Mouse (Mus musculus) ES-Bruce4 (cell line): ENCODE results near the gene Scamp5. TPM values are rescaled to one million over a fixed set of nuclear protein-coding genes. Genes with fewer than 3 reads are reported as not detected.
A peak's percentile ranks its signal among the peaks of the same experiment; 100 is the strongest.
"Not testable (repeated sequence)": the region's sequence is repeated elsewhere in the genome, so short reads cannot be mapped to it uniquely, and the experiment has no call there.

Experiments used
- H3K27ac ChIP-seq: 2 replicates; pipeline ENCODE4 v1.5.1; 2012; ENCODE audit warnings: low read length, inconsistent platforms; ENCODE audit not compliant: insufficient read depth
- H3K27me3 ChIP-seq: 2 replicates; pipeline ENCODE4 v1.6.1; 2012; ENCODE audit warnings: mild to moderate bottlenecking, low read length, inconsistent platforms; ENCODE audit not compliant: control insufficient read depth, poor library complexity, insufficient read depth, severe bottlenecking
- H3K36me3 ChIP-seq: 2 replicates; pipeline ENCODE4 v1.6.1; 2012; ENCODE audit warnings: inconsistent platforms, mild to moderate bottlenecking, low read length, moderate library complexity; ENCODE audit not compliant: control insufficient read depth, poor library complexity, insufficient read depth, severe bottlenecking
- H3K4me1 ChIP-seq: one replicate; pipeline ENCODE4 v1.8.1; 2011; ENCODE audit warnings: low read length; ENCODE audit not compliant: control insufficient read depth, insufficient read depth
- H3K4me3 ChIP-seq: 2 replicates; pipeline ENCODE4 v1.5.1; 2011; ENCODE audit warnings: low read depth, mild to moderate bottlenecking, low read length
- H3K9ac ChIP-seq: 2 replicates; pipeline ENCODE4 v1.6.1; 2012; ENCODE audit warnings: low read depth, mild to moderate bottlenecking, inconsistent platforms; ENCODE audit not compliant: poor library complexity, severe bottlenecking
- H3K9me3 ChIP-seq: replicated peaks from 2 replicates; pipeline ENCODE4 v1.6.1; 2012; ENCODE audit warnings: mild to moderate bottlenecking, low read length, inconsistent platforms; ENCODE audit not compliant: control insufficient read depth, poor library complexity, insufficient read depth, severe bottlenecking
- CTCF ChIP-seq: IDR thresholded peaks from one replicate; pipeline ENCODE4 v1.8.1; 2011; ENCODE audit warnings: low read depth, low read length
- EP300 ChIP-seq: IDR thresholded peaks from 2 replicates; pipeline ENCODE4 v1.6.1; 2011; ENCODE audit warnings: low read depth, low read length; ENCODE audit not compliant: insufficient read depth
- POLR2A ChIP-seq: IDR thresholded peaks from one replicate; pipeline ENCODE4 v1.8.1; 2011; ENCODE audit warnings: low read length; ENCODE audit not compliant: insufficient read depth
- polyA plus RNA-seq: library from polyadenylated mRNA; stranded (reverse); fragments of >200 nt; gene quantifications from 2 replicates; pipeline ENCODE4 v1.2.4, GENCODE M21; 2011; ENCODE audit warnings: low read depth; ENCODE audit not compliant: missing spikeins, insufficient read depth, insufficient read length

The Scamp5 gene
- polyA plus RNA-seq, 1 experiment = 31.1 TPM

DNA sequence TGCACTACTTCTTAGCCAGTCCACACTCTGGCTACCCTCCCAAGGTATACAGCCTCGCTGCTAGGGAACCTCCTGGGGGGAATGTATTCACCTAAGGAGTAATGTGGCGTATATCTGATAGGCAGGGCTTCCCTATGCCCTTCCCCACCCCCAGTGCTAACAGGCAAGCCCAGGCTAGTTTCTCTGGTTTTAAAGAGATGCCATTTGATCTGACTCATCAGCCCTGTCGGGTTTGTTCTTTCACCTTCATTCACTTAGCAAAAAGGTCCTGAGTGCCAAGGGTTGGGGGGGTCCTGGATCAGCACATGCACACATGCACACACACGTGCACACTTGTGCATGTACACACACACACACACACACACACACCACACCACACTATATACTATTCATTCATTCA, 39.9 kb downstream of the Scamp5 start:
- Histone ChIP-seq H3K4me3 (no peak overlapping the region), H3K9ac (peak overlapping the region; percentile 51), H3K27ac (peak overlapping the region; percentile 91), H3K27me3 (no peaks in the 10 kb centered on the region), H3K4me1 (peaks cover 12% of the 10 kb centered on the region), H3K9me3 (no peaks in the 10 kb centered on the region), H3K36me3 (no peaks in the 10 kb centered on the region)
- TF ChIP-seq CTCF (no peak), EP300 (peak; percentile 93), POLR2A (no peak)

DNA sequence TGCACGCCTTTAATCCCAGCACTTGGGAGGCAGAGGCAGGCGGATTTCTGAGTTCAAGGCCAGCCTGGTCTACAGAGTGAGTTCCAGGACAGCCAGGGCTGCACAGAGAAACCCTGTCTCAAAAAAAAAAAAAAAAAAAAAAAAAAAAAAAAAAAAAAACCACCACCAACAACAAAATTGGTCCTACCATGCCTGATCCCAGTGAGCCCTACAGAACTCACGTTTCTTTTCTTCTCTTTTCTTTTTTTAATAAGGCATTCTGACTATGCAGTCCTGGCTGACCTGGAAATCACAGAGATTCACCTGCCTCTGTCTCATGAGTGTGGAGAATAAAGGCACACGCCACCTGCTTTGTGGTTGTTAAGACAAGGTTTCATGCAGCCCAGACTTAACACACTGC, 40.7 kb downstream of the Scamp5 start:
- not testable (repeated sequence) for H3K9me3 ChIP-seq, H3K4me1 ChIP-seq, H3K36me3 ChIP-seq, H3K27me3 ChIP-seq, H3K4me3 ChIP-seq
- H3K9ac ChIP-seq = peak overlapping the region; percentile 51
- peak overlapping the region; percentile 91 for H3K27ac ChIP-seq

DNA sequence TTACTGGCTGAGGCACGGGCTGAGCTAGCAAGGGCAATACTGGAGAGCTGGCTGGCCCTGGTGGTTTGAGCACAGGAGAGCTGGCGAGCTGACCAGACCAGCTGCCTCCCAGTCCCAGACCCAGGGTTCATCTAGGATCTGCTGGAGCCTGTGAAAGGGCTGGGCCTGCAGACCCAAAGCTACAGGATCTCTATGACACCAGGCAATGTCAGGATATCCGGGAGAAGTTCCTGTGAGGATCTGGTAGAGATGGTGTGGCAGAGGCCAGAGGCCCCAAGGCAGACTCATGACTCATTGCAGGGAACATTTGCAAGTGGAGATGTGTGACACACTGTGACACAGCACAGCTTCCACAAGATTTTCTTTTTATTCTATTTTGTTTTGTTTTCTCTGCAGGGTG, 42.7 kb downstream of the Scamp5 start:
- H3K27ac ChIP-seq = no peak overlapping the region
- peaks cover 7% of the 10 kb centered on the region for H3K4me1 ChIP-seq
- no peaks in the 10 kb centered on the region for H3K36me3 ChIP-seq
- H3K27me3 ChIP-seq = no peaks in the 10 kb centered on the region
- TF ChIP-seq POLR2A = no peak
- TF ChIP-seq EP300 = no peak
- no peak for TF ChIP-seq CTCF
- H3K9me3 ChIP-seq = no peaks in the 10 kb centered on the region
- no peak overlapping the region for H3K9ac ChIP-seq
- no peak overlapping the region for H3K4me3 ChIP-seq

DNA sequence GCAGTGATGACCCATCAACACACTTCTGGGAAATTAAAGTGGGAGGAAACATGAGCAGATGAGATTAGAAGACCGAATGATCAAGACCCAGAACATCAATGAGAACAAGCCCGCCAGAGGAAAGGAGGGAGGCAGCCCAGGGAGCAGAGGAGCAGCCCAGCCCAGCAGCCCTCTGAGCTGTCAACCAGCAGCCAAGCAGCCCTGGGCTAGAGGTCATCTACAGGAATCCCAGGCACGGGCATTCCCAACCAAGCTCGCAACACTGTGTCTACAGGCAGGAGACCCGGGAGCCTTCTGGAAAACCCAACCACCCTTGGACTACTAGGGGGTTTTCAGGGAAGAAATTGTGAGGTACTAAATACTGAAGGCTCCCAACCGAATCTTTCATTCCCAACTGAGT, 43.8 kb downstream of the Scamp5 start:
- no peaks in the 10 kb centered on the region for H3K36me3 ChIP-seq
- peaks cover 2% of the 10 kb centered on the region for H3K4me1 ChIP-seq
- no peaks in the 10 kb centered on the region for H3K27me3 ChIP-seq
- no peaks in the 10 kb centered on the region for H3K9me3 ChIP-seq
- no peak overlapping the region for H3K4me3 ChIP-seq
- TF ChIP-seq CTCF = no peak
- no peak for TF ChIP-seq EP300
- no peak for TF ChIP-seq POLR2A
- H3K9ac ChIP-seq = no peak overlapping the region
- no peak overlapping the region for H3K27ac ChIP-seq

DNA sequence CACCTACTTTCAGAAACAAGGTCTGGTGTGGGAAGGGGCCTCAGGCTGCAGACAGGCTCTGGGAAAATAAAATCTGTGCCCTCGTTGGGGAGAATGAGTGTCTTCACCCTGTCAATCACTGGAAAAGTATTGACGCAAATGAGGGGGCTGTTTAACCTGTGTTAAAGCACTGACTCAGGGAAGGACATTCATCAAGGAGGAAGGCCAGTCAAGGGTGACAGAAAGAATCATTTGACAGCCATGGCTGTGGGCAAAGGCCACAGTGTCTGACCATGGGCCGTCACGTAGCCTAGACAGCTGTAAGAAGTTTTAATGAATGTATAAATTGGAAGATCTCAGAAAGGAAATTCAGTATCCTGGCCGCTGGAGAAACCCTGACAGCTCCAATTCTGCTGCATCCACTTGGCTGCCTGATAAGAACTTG, 46.2 kb downstream of the Scamp5 start:
- Histone ChIP-seq H3K27ac (no peak overlapping the region), H3K4me1 (no peaks in the 10 kb centered on the region), H3K9ac (no peak overlapping the region), H3K4me3 (no peak overlapping the region), H3K9me3 (no peaks in the 10 kb centered on the region), H3K36me3 (no peaks in the 10 kb centered on the region), H3K27me3 (no peaks in the 10 kb centered on the region)
- no peak for TF ChIP-seq CTCF

DNA sequence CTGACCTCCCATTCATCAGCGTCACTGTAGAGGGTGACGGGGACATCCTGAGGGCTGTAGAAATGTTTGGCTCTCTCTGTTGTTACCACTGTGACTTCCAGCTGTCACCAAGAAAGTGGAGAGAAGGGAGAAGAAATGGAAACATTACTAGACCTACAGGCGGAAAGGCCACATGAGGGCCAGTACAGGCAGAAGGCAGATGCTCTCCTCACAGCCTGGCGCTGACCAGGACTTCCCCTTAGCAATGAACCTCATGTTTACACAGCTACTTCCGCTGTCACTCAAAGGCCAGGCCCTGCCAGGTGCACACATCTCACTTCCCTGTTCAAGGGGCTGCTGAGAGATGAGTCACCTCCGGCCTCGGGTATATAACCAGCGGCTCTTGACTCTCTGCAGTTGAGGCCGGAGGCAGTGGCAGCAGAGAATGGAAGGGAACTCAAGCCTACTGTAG, 46.7 kb downstream of the Scamp5 start:
- H3K4me1 ChIP-seq = no peaks in the 10 kb centered on the region
- H3K36me3 ChIP-seq = no peaks in the 10 kb centered on the region
- H3K9me3 ChIP-seq = no peaks in the 10 kb centered on the region
- no peak overlapping the region for H3K9ac ChIP-seq
- H3K27ac ChIP-seq = no peak overlapping the region
- TF ChIP-seq CTCF = no peak
- TF ChIP-seq POLR2A = no peak
- TF ChIP-seq EP300 = no peak
- no peaks in the 10 kb centered on the region for H3K27me3 ChIP-seq
- no peak overlapping the region for H3K4me3 ChIP-seq
